Mouse (Mus musculus) thymus, adult 18-20 months (tissue): ENCODE measurements at regions not wholly inside any gene's neighbourhood (a gene's known extent, or its start where the extent isn't known, plus 50 kb on each side); places are given as distances from the start of the nearest gene placed in this dataset.

ENCODE experiments used
- DNase-seq, 2 experiments: peaks; one replicate each; pipeline ENCODE4 v3.0.0; 2022; ENCODE audit warnings: mixed read lengths in 2 of 2

- no peak for DNase-seq
Measured at GRCm38 (mm10) chr12:105898580-105899293, 111.3 kb upstream of the Vrk1 start.

- no peak for DNase-seq
Measured at GRCm38 (mm10) chr12:105899294-105899909, 110.6 kb upstream of the Vrk1 start.

GRCm38 (mm10) chr12:105900479-105900878 is 109.5 kb upstream of the Vrk1 start:
- DNase-seq, result no peak

- no peak for DNase-seq
Measured at GRCm38 (mm10) chr12:105903072-105903471, 107.0 kb upstream of the Vrk1 start.

- no peak for DNase-seq
Measured at GRCm38 (mm10) chr12:105906584-105906983, 103.4 kb upstream of the Vrk1 start.

GRCm38 (mm10) chr12:105907851-105908620 is 102.0 kb upstream of the Vrk1 start:
- DNase-seq, result peak in 1 of 2 experiments; percentile 14

- DNase-seq, result no peak
Measured at GRCm38 (mm10) chr12:105911556-105911955, 98.5 kb upstream of the Vrk1 start.

- no peak for DNase-seq
Measured at GRCm38 (mm10) chr12:105917388-105917963, 92.6 kb upstream of the Vrk1 start.

- DNase-seq, result no peak
Measured at GRCm38 (mm10) chr12:105918775-105919174, 91.3 kb upstream of the Vrk1 start.

- DNase-seq, result no peak
Measured at GRCm38 (mm10) chr12:105927210-105927609, 82.8 kb upstream of the Vrk1 start.

- no peak for DNase-seq
Measured at GRCm38 (mm10) chr12:105929456-105929921, 80.5 kb upstream of the Vrk1 start.

- no peak for DNase-seq
Measured at GRCm38 (mm10) chr12:105935441-105935880, 74.6 kb upstream of the Vrk1 start.

- no peak for DNase-seq
Measured at GRCm38 (mm10) chr12:105936812-105937530, 73.1 kb upstream of the Vrk1 start.

GRCm38 (mm10) chr12:105942136-105943076 is 67.6 kb upstream of the Vrk1 start:
- DNase-seq, result no peak

- no peak for DNase-seq
Measured at GRCm38 (mm10) chr12:105943077-105943433, 67.0 kb upstream of the Vrk1 start.

GRCm38 (mm10) chr12:105947332-105947731 is 62.7 kb upstream of the Vrk1 start:
- no peak for DNase-seq

GRCm38 (mm10) chr12:105948322-105948721 is 61.7 kb upstream of the Vrk1 start:
- no peak for DNase-seq

- no peak for DNase-seq
Measured at GRCm38 (mm10) chr12:105955764-105956290, 54.2 kb upstream of the Vrk1 start.

- DNase-seq, result no peak
Measured at GRCm38 (mm10) chr12:105959756-105960155, 50.3 kb upstream of the Vrk1 start.
